23 mouse cellular contexts compared by ENCODE assay signal in the genomic region with DNA sequence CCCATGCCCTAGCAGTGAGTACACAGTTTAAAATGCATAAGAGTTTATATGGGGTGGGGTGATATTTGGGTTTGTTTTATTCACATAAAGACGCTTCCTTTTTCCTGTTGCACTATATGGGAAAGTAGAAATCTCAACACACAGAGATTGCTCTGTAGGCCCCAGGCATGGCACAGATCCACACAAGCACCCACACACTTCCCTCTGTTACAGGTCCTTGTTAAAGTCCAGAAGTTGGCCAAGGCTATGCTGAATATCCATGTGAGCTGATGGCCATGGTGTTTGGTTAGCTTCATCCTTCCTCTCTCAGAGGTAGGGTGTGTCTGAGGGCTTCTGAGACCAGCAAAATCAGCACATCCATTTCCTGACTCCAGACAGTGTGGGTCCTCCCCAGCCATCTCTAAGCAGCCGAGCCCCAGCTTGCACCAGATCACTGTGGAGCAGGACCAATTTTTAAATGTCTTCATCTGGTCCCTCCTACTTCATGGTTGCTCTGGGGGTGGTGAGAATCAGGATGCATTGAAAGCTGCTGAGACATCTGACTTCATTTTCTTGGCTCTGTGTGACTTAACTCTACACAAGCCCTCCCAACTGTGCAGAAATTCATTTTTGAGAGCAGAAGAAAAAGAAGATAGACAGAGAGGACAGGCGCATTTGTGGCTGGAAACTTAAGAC.
DNase-seq lines count a peak whose midpoint lies in the region; ATAC-seq and TF ChIP-seq lines count a peak whose summit lies in the region.
"Had no signal": no experiment of that assay in that cellular context is flagged by ENCODE, and none has a peak within 500 bp of the region (broad histone marks: within the 10 kb centered on the region; RNA-seq: fewer than 3 reads in every experiment).

No protein-coding gene starts in this region.

- H3K27me3 ChIP-seq in kidney, adult 2 months (replicated peaks; ENCODE audit: control insufficient read depth, insufficient read depth, low read length) = no peaks in the 10 kb centered on the region
- H3K27me3 ChIP-seq: CH12.LX; heart, embryonic 15.5 days; limb, embryonic 15.5 days; megakaryocyte, embryonic 14.5 days had no signal

- ATAC-seq in cerebellum, adult (ENCODE audit: insufficient number of reproducible peaks, low FRiP score, low TSS enrichment) = no peak
- ATAC-seq: forebrain, embryonic 16.5 days; hindbrain, postnatal 0 days; lung, postnatal 0 days had no signal

- no peak for TF ChIP-seq POLR2A in kidney, adult 2 months (IDR thresholded peaks at IDR 0.05; ENCODE audit: low read depth, low read length)

- DNase-seq in left cerebral cortex, adult 11 months (ENCODE audit: low spot score) = peak; percentile 4
- DNase-seq in left cerebral cortex, postnatal 4 days = no peak
- peak; percentile 52 for DNase-seq in layer of hippocampus, adult 9-10 months (ENCODE audit: low spot score)
- DNase-seq in left cerebral cortex, adult 9 months (ENCODE audit: low spot score in 2 of 2) = peak; percentile 10 to 44
- DNase-seq in right cerebral cortex, postnatal 36 days (ENCODE audit: low spot score in 2 of 2) = peak; percentile 9 to 34
- DNase-seq in kidney, adult 2 months = no peak
- DNase-seq in kidney, postnatal 14 days = no peak
- DNase-seq: adrenal gland, postnatal 14 days; cerebellum, adult 18-20 months; cerebellum, postnatal 25 days; embryo, embryonic 11 days; kidney, adult 11 months; midbrain, embryonic 14.5 days had no signal

- H3K27ac ChIP-seq in kidney, adult 2 months (ENCODE audit: insufficient read depth, low read depth, low read length) = no peak overlapping the region
- H3K27ac ChIP-seq: heart, embryonic 15.5 days; hindbrain, postnatal 0 days; kidney, postnatal 0 days; limb, embryonic 15.5 days had no signal

- no peaks in the 10 kb centered on the region for H3K4me1 ChIP-seq in kidney, adult 2 months (ENCODE audit: control insufficient read depth, insufficient read depth, low read length)
- H3K4me1 ChIP-seq: heart, embryonic 15.5 days; limb, embryonic 15.5 days; megakaryocyte, embryonic 14.5 days had no signal

- no peak overlapping the region for H3K4me3 ChIP-seq in kidney, adult 2 months (ENCODE audit: insufficient read depth, low read depth, low read length)
- H3K4me3 ChIP-seq: heart, embryonic 15.5 days; limb, embryonic 15.5 days; megakaryocyte, embryonic 14.5 days; myocyte had no signal

- no peaks in the 10 kb centered on the region for H3K36me3 ChIP-seq in kidney, adult 2 months (ENCODE audit: control insufficient read depth, insufficient read depth, low read length)
- H3K36me3 ChIP-seq: heart, embryonic 15.5 days; limb, embryonic 15.5 days had no signal

- intact Hi-C loops in left cerebral cortex, postnatal 4 days (cut with DNase I) = no loop called here

- WGBS in kidney, adult 2 months = 87% methylated on average over 3 of the region's 3 CpGs

- TF ChIP-seq CTCF in kidney, adult 2 months (conservative IDR thresholded peaks at IDR 0.05; ENCODE audit: insufficient read depth, insufficient read length, low read depth, low read length) = no peak

Comparison
In these comparisons a context has a peak if more than half of its experiments do, and no peak if none do; other contexts are left out.
1. DNase-seq: peak in left cerebral cortex, adult 11 months (single experiment), layer of hippocampus, adult 9-10 months (single experiment), left cerebral cortex, adult 9 months (2 of 2) and right cerebral cortex, postnatal 36 days (2 of 2); none in left cerebral cortex, postnatal 4 days (single experiment), kidney, adult 2 months (single experiment) and kidney, postnatal 14 days (single experiment).